Mouse (Mus musculus) frontal cortex, adult 2 months (tissue): ENCODE measurements around the gene Pcare. TPM values are rescaled to one million over a fixed set of nuclear protein-coding genes. Genes with fewer than 3 reads are reported as not detected.
A peak's percentile ranks its signal among the peaks of the same experiment; 100 is the strongest.
"Not testable (repeated sequence)": the region's sequence is repeated elsewhere in the genome, so short reads cannot be mapped to it uniquely, and the experiment has no call there.

ENCODE experiments used
- DNase-seq, 2 experiments: peaks; one replicate each; pipeline ENCODE4 v3.0.0; 2022; ENCODE audit warnings: low spot score in 1 of 2; ENCODE audit errors: extremely low spot score in 1 of 2
- polyA plus RNA-seq: library from polyadenylated mRNA; depleted of rRNA; stranded (reverse); fragments of >200 nt; gene quantifications from 2 replicates; pipeline ENCODE4 v1.2.3, GENCODE M21; 2012; rRNA removed

Pcare gene
- 0.04 TPM in 2 replicates for polyA plus RNA-seq

DNA sequence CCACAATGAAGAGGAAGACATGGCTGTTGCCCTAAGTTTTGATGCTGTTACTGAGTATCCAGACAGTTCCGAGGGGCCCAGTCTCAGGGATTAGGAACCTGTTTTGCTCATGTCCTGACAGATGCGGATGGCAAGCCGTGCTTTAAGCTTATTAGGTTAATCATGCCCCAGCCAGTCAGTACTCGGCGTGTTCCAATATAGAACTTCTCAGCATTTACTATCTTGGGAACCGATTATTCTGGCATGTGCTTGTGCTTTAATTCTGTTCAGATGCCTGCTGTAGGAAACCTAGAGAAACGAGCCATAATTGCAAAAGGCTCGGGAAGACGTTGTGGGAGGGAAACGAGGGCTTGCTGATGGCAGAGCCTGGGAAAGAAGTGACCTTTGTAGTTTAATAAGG lies at the start of gene Pcare:
TSS of gene Pcare (minus strand) at position 64 of the 400 bp plus-strand sequence.
- peak in 1 of 2 experiments; percentile 39 for DNase-seq

DNA sequence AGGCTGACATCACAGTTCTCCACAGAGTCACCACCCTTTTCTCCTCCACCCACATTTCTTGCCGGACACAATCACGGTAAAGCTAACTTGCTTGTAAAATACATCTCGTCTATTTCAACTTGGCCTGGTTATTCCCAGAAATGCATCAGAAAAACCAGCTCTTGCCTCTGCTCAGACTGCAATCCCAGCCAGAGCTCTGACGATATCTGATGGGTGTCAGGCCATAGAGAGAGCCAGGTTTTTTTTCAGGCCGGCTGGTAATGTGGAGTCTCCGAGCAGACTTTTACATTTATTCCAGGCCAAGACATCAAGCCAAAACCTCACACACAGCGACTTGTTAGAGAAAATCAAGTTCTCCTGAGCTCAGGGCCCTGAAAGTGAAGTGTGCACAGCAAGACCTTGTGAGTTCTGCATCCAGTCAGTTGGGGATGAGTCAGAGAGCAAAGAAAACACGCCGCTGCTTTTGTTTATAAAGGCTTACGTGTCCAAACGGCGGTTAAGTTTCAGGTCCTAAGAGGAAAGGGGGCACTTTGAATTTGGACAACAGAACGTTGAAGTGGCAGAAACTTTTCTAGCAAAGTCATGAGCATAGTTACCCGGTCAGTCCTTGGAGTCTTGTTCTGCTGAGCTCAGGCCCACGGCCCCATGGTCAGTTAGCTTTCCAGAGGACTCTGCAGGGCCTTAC lies 43.0 kb upstream of the Pcare start:
- no peak for DNase-seq

DNA sequence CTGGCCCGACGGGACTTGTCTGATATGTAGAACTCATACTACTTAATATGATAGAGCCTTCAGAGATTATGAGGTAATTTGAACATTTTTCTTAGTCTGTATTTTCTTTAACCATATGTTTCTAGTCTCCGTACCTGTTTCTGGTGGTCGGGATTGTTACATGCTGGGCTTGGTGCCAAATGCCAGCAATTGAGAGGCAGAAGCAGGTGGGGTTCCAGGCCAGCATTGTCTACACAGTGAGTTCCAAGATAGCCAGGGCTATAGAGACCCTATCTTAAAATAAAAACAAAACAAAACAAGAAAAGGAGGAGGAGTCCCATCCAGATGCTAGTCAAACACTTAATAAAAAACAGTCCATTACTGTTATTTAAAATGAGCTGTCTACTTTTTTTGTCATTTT lies 38.9 kb upstream of the Pcare start:
- DNase-seq: no peak

DNA sequence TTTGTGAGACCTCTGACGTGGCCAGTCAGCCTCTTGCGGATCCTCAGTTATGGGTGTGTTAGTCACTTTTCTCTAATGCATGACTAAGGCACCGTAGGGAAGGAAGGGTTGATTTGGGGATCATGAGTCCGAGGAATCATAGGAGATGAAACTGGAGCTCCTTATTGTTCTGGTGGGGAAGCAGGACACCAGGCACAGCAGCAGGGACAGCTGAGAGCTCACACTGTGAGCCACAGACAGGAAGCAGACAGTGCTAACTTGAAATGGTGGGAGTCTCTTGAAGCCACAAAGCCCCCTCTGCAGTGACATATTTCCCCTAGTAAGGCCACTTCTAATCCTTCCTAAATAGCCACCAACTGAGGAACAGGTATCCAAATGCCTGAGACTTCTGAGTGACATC lies 38.4 kb upstream of the Pcare start:
- DNase-seq: no peak

DNA sequence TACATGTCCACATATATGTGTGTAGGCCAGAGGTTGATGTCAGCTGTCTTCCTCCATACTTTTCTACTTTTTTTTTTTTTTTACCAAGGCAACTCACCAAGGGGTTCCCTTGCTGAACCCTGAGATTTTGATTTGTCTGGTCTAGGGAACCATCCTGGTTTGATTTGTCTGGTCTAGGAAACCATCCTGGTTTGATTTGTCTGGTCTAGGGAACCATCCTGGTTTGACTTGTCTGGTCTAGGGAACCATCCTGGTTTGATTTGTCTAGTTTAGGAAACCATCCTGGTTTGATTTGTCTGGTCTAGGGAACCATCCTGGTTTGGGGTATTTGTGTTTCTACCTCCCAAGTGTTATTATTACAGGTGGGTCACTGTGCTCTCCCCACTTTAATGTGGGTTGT lies 33.8 kb upstream of the Pcare start:
- no peak for DNase-seq

DNA sequence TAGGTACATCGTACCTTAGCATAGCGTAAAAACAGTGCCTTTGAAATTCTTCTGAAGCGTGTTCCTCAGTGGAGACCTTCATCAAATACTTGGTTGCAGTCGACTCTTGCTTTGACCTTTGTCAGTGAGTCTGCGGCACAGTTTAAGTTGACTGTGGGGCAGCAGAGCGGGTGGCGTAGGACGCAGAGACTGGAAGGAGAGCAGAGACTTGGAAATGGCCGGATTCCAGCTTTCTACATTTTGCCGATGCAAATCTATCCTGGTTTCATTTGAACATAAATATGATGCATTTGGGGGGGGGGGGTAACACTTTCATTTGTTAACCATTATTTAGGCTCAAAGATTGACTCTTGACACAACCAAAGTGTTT lies 30.7 kb upstream of the Pcare start:
- DNase-seq: peak in 1 of 2 experiments; percentile 22

DNA sequence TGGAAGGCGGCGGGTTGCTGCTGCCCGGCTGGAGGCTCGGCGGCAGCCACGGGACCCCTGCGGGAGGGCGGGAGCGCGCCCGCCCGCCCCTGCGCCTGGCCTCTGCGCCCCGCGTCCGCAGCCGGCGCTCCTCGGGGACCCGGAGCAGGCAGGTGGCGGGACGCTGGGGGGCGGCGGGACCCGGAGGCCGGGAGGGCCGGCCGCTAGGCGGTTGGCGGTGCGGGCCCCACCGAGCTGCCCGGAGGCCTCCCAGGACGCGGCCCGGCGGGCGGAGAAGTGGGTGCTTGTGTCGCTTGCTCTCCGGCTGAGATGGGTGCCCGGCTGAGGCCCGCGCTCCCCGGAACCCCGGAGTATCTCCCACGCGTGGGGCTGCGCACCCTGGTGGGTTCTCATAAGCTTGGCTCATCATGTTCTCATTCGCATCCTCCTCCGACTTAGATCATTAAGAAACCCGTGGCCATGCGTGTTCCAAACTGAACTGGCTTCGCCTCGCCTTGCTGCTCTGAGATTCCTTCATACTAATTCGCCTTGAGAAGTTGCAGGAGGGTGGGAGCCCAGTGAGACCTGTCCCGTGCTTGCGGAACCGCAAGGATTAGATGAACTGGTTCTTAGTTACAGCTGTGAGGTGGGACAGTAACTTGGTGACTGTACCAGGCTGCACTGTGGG lies 30.1 kb upstream of the Pcare start:
- peak in 1 of 2 experiments; percentile 62 for DNase-seq

DNA sequence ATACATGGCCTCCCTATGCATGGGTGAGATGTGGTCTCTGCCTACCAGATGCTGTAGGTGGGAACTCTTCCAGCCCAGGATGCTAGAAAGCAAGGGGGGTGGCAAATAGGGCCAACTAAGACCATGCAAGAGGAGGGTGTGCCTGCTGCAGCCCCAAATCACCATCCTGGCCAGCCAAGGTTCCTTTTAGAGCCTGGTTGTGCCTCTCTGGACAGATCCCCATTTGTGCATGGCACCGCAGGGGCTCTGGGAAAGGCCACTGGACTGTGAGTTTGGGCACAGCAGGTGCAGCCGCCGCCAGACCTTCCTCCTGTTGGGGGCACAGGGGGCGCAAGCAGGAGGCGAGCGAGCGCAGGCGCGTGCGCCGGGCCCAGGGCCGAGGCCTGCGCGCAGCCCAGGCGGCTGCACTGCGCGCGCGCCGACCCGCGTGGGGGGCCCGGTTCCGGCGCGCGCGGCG lies 29.6 kb upstream of the Pcare start:
- DNase-seq: peak in 1 of 2 experiments; percentile 27

DNA sequence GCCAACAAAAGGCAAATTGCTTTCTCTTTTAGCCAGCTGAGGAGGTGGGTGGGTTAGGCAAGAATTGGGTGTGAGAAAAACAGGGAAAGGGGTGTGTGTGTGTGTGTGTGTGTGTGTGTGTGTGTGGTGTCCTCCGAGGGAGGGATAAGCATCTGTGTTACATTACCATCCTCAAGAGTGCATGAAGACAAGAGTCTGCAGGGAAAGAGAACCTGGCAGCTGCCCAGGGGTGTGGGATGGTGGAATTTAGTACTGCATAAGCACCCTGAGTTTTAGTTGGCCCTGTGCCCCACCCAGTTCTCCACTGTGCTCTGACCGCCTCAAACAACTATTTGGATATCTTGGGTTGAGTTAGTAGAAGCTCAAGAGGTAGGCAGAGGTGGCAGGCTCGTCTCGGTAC lies 28.3 kb upstream of the Pcare start:
- DNase-seq: peak; percentile 87 to 90

DNA sequence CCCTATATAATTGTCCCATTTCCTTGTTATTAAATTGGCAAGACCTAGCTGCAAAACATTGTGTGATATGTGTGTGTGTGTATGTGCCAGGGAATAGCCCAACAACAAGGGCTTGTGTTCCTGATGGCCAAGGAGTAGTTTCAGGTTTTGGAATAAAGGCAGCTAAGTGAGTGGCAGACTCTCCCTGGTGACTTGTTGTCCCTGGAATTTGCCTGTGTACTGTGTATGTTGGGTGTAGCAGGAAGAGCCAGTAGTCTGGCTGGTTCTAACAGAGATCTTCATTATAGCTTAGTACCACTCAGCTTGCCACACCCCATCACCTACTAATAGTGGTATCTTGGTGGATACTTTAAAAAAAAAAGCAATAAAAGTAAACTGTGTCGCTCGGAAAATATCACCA lies 27.8 kb upstream of the Pcare start:
- no peak for DNase-seq

DNA sequence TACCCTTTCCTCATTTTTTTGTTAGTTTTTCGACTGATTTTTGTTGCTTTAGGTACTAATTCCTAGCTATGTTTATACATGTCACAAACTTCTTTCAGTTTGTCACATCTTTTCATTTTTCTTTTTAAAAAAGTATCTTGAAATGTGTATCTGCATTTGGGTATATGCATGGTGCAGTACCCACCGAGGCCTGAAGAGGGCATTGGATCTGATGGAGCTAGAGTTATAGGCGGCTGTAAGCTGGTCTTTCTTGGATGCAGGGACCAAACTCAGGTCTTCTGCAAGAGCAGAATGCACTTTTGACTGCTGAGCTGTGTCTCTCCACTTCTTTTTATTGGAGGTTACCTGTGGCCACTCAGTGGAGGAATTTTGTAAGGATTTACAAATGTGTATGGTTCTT lies 26.0 kb upstream of the Pcare start:
- DNase-seq: no peak

DNA sequence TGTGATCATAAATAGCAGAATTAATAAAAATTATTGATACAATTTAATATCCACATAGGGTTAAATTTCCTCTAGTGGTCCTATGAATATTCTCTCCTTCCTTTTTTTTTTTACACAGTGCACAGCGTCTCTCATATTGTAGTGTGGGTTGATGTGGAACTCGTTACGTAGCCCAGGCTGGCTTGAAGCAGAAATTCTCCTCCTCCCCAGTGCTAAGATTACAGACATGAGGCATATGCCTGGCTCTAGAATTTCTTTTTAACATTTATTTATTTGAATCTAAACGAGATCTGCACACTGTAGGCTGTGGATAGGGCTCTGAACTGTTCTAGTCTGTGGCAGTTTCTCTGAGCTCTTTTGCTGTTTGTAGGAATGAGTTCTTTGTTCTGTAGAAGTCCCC lies 22.6 kb upstream of the Pcare start:
- DNase-seq: no peak

DNA sequence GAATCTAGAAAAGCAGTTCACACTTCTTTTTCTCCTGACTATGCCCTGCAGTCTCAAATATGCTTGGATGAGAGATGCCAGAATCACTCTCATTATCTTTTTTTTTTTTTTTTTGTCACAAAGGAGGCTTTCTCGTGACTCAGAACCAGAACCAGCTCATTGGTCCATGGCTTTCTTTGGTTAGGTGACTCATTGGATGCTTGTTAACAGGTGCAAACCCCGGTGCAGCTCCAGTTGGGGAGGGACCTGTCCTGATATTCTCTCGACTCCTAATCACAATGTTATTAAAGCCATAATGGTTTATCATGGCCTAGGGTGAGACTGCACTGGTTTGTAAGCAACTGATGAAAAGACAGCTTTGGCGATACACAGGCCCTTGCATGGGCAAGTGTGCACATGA lies 21.5 kb upstream of the Pcare start:
- DNase-seq: no peak

DNA sequence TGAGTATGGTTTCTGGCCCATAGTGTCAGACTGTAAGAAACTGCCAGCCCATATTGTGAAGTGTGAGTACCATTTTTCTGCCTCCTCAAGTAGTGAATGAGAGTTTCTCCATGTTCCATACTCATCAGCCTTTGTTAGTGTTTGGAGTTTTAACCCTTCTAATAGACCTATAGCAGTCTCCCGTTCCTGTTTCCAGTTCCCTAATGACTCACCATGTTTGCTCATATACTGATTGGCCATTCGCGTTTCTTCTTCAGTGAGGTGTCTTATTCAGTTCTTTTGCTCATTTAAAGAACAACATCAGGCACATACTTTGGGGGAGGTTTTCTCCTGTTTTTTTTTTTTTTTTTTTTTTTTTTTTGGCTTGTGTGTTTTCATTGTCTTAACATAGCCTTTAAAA lies 18.0 kb upstream of the Pcare start:
- no peak for DNase-seq

DNA sequence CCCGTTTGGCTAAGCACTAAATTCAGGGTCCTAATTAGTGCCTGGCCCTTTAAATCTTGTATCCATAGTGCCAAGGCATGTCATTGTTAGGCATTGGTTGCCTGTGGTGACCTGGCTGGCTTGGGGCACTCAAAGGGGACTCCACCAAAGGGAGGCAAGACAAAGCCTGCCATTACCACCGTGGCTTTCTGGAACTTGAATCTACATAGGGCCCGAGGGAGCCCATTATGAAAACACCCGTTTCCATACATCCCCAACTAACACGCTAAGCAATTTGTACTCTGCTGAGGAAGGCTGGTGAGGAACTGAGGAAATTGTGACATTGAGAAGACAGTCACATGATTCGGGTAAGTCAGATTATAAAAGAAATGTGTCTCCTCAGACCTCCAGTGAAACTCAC lies 16.9 kb upstream of the Pcare start:
- DNase-seq: no peak

DNA sequence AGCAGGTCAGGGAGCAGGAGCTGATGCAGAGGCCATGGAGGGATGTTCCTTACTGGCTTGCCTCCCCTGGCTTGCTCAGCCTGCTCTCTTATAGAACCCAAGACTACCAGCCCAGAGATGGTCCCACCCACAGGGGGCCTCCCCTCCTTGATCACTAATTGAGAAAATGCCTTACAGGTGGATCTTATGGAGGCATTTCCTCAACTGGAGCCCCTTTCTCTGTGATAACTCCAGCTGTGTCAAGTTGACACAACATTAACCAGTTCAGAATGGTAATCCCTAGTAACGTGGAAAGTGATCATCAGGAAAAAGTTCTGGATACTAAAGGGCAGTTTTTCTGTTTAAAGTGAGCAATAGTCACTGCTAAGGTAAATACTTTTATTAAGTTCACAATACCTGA lies 15.5 kb upstream of the Pcare start, which contains the start of gene Clip4:
TSS of gene Clip4 (plus strand) at position 301 of the 400 bp plus-strand sequence.
- not testable (repeated sequence) for DNase-seq

DNA sequence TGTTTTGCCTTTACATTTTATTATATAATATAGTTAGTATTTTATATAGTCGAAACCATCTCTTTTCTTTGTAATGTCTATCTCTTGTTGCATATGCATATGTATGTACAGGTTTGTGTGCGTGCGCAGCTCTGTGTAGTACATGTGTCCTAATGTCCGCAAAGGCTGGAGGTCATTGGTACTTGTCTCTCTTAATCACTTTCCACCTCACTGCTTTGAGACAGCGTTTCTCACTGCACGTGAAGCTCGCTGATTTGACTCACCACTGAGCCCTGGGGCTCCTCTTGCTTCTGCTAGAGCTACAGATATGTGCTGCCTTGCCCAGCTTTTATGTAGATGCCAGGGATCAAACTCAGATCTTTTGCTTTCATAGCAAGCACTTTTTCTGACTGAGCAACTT lies 7.8 kb upstream of the Pcare start:
- no peak for DNase-seq

DNA sequence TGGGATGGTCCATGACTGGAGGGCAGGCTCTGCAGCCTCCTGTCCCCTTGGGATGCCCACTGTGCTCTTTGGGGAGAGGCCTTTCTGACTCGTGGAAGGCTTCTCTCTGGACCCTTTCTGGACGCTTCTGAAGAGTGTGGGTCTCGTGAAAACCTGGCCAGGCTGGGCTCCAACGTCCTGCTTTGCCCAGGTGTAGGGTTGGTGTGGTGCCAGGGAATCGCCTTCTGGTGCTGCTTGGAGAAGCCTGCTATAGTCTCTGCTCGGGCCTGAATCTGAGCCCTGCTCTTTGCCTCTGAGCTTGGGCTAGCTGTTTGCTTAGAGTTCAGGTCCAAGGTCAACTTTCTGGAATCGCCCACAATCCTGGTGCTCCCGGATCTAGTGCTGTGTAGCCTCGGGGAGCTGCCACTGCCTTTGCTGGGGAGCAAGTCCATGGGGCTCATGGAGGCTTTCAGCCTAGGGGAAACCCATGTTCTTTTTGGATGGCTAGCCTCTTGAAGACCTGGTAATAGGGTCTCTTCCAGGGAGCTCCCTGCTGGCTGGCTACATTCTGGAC lies 3.0 kb downstream of the Pcare start:
- DNase-seq: no peak

DNA sequence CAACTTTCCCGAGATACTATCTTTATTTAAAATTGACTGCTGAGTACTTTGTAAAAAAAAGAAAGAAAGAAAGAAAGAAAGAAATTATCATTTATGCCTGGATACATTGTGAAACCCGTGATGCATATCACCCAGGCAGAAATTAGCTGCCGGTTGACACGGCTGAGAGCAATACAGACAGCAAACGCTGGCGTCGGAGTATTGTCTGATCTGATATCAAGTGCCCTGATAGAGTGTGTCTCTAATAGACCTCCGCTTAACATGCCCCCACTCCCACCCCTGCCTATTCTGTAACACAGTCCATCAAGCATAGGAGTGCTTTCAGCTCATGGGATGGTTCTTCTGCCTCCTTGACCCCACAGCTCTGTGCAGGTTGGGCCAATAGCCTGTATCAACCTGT lies 5.1 kb downstream of the Pcare start:
- DNase-seq: no peak

DNA sequence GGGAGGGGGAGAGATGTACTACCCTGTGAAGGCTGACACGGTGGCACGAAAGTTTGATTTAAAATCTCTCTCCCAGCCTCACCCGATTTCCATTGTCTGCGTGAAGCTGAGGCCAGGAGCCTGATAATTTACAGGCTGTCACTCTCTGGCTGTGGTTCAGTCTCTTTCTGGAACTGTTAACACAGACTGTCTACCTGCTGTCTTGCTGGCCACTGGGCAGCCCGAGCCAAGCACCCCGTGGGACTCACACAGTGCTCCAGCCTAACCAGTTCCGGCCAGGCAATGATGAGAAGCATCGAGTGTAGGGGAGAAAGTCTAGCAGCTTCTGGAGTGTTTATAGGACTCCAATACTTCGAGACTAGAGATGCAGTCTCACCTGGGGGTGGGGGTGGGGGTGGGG lies 6.6 kb downstream of the Pcare start:
- no peak for DNase-seq

DNA sequence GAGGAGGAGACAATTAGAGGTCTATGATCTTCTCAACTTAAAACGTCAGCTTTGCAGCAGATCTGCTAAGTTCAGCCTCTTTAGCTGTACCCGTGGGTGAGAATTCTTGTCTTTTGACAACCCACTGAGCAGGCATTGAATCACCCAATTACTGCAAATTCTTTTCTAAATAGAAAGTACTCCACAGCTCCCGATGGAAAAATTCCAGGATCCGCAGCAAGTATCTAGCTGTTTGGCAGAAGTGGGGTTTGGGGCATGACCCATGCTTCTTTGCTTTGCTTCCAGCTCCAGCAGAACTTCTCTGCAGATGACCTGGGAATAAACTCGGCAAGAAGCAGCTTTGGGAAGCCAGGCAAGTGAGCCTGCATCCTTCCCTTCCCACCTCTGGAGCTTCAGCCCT lies 9.8 kb downstream of the Pcare start:
- DNase-seq: peak; percentile 53 to 83

DNA sequence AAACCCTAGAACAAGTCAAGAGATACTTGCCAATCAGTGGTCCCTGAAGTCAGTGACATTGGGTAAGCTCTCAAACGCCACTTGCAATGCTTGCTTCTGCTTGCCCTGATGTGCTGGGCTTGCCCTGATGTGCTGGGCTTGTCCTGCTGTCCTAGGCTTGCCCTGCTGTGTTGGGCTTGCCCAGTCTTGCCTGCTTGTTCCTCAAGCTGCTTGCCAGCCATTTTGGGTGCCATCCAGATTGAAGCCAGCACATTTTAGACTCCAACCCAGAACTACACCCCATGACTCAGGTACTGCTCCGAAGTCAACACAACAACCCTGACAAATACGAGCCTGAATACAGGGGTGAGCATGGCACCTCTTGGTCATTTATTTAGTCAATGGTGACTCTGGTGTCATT lies 10.5 kb downstream of the Pcare start:
- no peak for DNase-seq
